Mouse (Mus musculus) MEL (cell line): ENCODE results near the gene Cblc.

Experiments
- CTCF ChIP-seq, 3 experiments: IDR thresholded peaks in 2 of 3; conservative IDR thresholded peaks in 1 of 3; 2 replicates each; pipeline ENCODE4 v1.5.1; 2011 to 2012; ENCODE audit warnings: low read length in 3 of 3, low read depth in 2 of 3, mild to moderate bottlenecking in 2 of 3, improper control_type of control experiment in 1 of 3, inconsistent platforms in 1 of 3, mixed read lengths in 1 of 3, moderate library complexity in 1 of 3; ENCODE audit not compliant: control insufficient read depth in 1 of 3, insufficient read depth in 1 of 3, poor library complexity in 1 of 3, severe bottlenecking in 1 of 3
- MXI1 ChIP-seq: IDR thresholded peaks from 2 replicates; pipeline ENCODE4 v1.6.1; 2011; ENCODE audit warnings: mild to moderate bottlenecking, low read depth, low read length, improper control_type of control experiment

DNA sequence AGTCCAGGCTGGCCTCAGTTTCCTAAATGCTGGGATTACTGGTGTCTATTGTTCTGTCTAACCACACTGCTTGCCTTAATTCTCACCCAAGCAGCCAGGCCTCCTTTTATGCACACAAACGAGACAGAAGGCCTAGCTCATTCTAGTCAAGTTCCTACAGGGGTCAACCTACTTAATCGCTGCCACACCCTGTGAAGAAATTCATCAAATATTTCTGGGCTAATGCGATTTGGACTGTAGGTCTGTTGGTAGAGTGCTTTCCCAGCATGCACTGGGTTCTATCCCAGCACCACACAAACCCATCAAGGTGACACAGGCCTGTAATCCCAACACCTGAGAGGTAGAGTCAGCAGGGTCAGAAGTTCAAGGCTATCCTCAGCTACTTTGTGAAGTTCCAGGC is 33.1 kb upstream of the Cblc start:
- no peak for TF ChIP-seq MXI1
- no peak for TF ChIP-seq CTCF (IDR thresholded peaks at IDR 0.05 in 2 of 3, conservative IDR thresholded peaks at IDR 0.05 in 1 of 3; ENCODE audit: control insufficient read depth in 1 of 3, insufficient read depth in 1 of 3, low read depth in 2 of 3, low read length in 3 of 3, poor library complexity in 1 of 3, severe bottlenecking in 1 of 3)
